Mouse (Mus musculus) heart, adult 2 months (tissue): ENCODE data around the gene Mib2. TPM values are rescaled to one million over a fixed set of nuclear protein-coding genes. Genes with fewer than 3 reads are reported as not detected.

Experiments used
- DNase-seq, 2 experiments: peaks; one replicate each; pipeline ENCODE4 v3.0.0; 2021
- H3K27ac ChIP-seq: fragments of 200-600 bp; 2 replicates; pipeline ENCODE4 v1.8.1; 2022
- H3K27me3 ChIP-seq: fragments of 200-500 bp; 2 replicates; pipeline ENCODE4 v1.6.1; 2012; ENCODE audit warnings: mild to moderate bottlenecking, low read length, inconsistent platforms, mixed read lengths; ENCODE audit not compliant: control insufficient read depth, insufficient read depth
- H3K36me3 ChIP-seq: fragments of 200-500 bp; 2 replicates; pipeline ENCODE4 v1.6.1; 2012; ENCODE audit warnings: low read length, inconsistent platforms; ENCODE audit not compliant: control insufficient read depth, insufficient read depth
- H3K4me1 ChIP-seq: fragments of 200-500 bp; 2 replicates; pipeline ENCODE4 v1.6.1; 2011; ENCODE audit warnings: low read length; ENCODE audit not compliant: control insufficient read depth, insufficient read depth
- H3K4me3 ChIP-seq: fragments of 200-600 bp; 2 replicates; pipeline ENCODE4 v1.8.1; 2022
- H3K79me2 ChIP-seq: fragments of 200-500 bp; replicated peaks from 2 replicates; pipeline ENCODE4 v1.6.1; 2012; ENCODE audit warnings: mild to moderate bottlenecking, inconsistent platforms, low read length, moderate library complexity, mixed read lengths; ENCODE audit not compliant: control insufficient read depth, insufficient read depth
- H3K9ac ChIP-seq: fragments of 200-500 bp; 2 replicates; pipeline ENCODE4 v1.6.1; 2012; ENCODE audit warnings: low read depth, mild to moderate bottlenecking, control low read depth, inconsistent platforms, low read length, mixed read lengths
- CTCF ChIP-seq: fragments of 200-600 bp; IDR thresholded peaks from 2 replicates; pipeline ENCODE4 v1.8.1; 2022; ENCODE audit warnings: antibody characterized with exemption, mild to moderate bottlenecking, moderate library complexity
- EP300 ChIP-seq: fragments of 200-500 bp; IDR thresholded peaks from 2 replicates; pipeline ENCODE4 v1.6.1; 2011; ENCODE audit warnings: low read depth, low read length, control low read depth; ENCODE audit not compliant: insufficient read depth
- POLR2A ChIP-seq: fragments of 200-500 bp; IDR thresholded peaks from 2 replicates; pipeline ENCODE4 v1.6.1; 2011; ENCODE audit warnings: mild to moderate bottlenecking, low read depth, low read length, control low read depth; ENCODE audit not compliant: insufficient read depth
- WGBS: fragments of 180-500 bp; shearing (Covaris S2); methylation state at CpG from one replicate; pipeline ENCODE4 v1.1.7; 2018; 5-methylcytosine and 5-hydroxymethylcytosine counted together
- intact Hi-C: fragments of 180-260 bp; cut with DNase I; formaldehyde crosslinking; loops from one replicate; pipeline ENCODE4 v1.15.1; 2025
- long read RNA-seq: library from polyadenylated mRNA; stranded (forward); transcript quantifications from one replicate; pipeline ENCODE4 v2.0.0, GENCODE M21; 2021
- polyA plus RNA-seq: library from polyadenylated mRNA; depleted of rRNA; stranded (reverse); fragments of >200 nt; gene quantifications from 2 replicates; pipeline ENCODE4 v1.2.3, GENCODE M21; 2012; rRNA removed
- total RNA-seq, 2 experiments: library from RNA; stranded (reverse); gene quantifications; 2 replicates each; pipeline ENCODE4 v1.2.3; 2021

The Mib2 gene
- total RNA-seq (10 to 100 TPM; 24.9 to 25.7 TPM), polyA plus RNA-seq (35.8 and 38.2 TPM in 2 replicates)
- long read RNA-seq, transcript Mib2-201 (19 exons, 3,642 nt), result major isoform, 9 of 39 reads
- long read RNA-seq, partial matches to known transcripts, result 8 of 39 reads
- long read RNA-seq, other reads (novel, unspliced or antisense), result 22 of 39 reads

DNA sequence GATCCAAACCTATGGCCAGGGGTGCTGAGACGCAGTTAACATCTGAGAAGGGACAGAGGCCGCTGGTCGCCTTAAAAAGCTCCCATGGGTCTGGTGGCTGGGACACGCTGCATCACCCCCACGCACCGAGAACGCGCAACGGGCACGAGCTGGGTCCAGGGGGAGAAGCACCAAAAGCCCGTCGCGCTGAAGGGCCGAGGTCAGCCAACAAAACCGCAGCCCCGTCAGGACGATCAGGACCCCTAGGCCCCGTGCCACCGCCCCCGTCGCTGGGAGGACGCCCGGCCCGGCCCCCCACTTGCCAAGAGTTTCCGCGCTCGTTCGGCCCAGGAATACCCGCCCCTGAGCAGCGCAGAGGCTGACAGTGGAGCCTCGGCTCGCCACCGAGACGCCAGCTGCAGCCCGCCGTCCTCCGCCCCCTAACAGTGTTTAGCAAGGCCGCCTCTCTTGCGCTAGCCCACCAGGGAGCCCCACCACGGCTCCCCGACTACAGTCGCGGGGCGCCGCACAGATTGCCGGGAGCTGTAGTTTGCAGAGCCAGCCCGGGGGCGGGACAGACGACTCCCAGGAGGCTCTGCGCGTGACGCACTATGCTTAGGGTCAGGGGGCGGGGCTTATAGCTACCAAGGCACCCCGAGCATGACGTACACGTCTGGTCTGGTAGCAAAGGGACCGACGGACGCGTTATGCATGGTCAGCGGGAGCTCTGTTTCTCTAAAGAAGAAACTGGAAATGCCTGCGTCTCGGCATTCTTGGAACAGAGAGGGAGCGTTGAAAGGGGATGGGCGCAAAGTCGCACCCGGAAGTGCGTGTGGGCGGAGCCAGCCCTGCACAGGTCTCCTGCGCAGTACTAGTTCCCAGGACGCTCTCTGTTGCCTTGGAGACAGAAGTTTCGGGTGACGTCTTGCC, at the start of gene Mib2:
TSS of gene Mib2 (minus strand) at position 510 of the 909 bp plus-strand sequence.
- intact Hi-C loops, result loop anchor here (5.0 kb wide), 1 partner anchor 33 kb away; the partner anchor contains the start of gene Ssu72
- TF ChIP-seq POLR2A (peak; percentile 23; the same call in 1 of the 2 replicates), EP300 (peak; percentile 68; the same call in 1 of the 2 replicates), CTCF (no peak)
- Histone ChIP-seq H3K79me2 (0 out of 2 replicates have a peak, but pooled peaks cover 2% of the 10 kb centered on the region), H3K27me3 (no peaks in the 10 kb centered on the region), H3K36me3 (no peaks in the 10 kb centered on the region), H3K9ac (peak within 1 kb of the TSS; percentile 88), H3K4me3 (peak within 1 kb of the TSS; percentile 89), H3K27ac (peak within 1 kb of the TSS; percentile 91), H3K4me1 (peaks cover 4% of the 10 kb centered on the region)
- peak; percentile 97 for DNase-seq
- WGBS, result under 1% methylated on average over 73 of the region's 73 CpGs

DNA sequence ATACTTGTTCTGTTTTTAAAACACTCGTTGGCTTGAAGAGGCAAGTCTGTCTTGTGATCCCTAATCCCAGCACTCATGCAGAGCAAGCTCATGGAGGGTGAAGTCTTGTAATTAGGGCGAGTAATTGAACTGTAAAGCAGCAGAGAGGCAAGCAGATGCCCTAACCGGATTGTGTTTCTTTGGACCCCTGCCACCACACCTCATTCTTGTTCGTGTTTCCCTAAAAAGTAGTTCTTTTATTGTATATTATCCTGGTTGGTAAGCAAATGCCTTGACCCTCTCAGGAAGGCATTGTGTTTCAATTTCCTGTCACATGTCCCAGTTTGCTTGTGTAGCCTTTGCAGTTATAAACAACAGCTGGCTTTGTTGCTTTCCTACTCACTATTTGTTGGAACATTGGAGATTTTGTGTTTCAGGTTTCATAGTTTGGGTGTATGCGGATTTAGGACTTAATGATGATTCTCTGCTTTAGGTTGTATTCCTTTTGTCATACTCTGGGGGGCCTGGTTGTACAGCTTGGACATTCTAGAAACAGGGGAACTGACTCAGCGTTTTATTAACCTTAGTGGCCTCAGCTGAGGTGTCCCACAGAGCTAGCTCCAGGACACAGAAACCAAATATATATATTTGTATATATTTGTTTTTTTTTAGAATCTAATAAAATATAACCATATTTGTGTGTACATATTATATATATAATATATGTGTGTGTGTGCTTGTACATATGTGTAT, 41.7 kb upstream of the Mib2 start:
- TF ChIP-seq POLR2A (no peak), EP300 (no peak)
- peak in 1 of 2 experiments; percentile 25 for DNase-seq
- peaks cover 40% of the 10 kb centered on the region for H3K36me3 ChIP-seq
- H3K9ac ChIP-seq, result no peak overlapping the region
- no peak overlapping the region; the same call in 1 of the 2 replicates for H3K4me3 ChIP-seq
- H3K4me1 ChIP-seq, result peaks cover 10% of the 10 kb centered on the region
- intact Hi-C loops, result no loop called here
- WGBS, result 30% methylated on average over 6 of the region's 6 CpGs
- no peaks in the 10 kb centered on the region for H3K27me3 ChIP-seq
- peaks cover 9% of the 10 kb centered on the region; the same call in 1 of the 2 replicates for H3K79me2 ChIP-seq
- H3K27ac ChIP-seq, result peak overlapping the region; percentile 81

DNA sequence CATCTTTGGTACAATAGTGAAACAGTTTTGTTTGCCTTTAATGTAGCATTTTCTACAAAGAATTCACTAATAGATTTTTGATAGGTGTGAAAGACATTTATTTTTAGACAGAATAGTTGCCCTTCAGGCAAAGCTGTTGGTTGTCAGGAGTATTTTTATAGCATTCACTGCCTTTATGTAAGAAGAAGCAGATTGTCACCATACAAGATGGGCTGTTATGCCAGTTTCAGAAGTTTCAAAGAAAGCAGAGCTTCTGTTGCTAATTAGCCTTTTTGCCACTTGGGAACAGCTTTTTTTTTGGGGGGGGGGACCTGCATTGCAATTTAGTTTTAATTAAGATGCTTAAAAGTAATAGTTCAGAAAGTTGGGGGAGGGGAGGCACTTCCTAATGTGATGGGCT, 40.0 kb upstream of the Mib2 start:
- H3K27ac ChIP-seq, result peak overlapping the region; percentile 6; the same call in 1 of the 2 replicates
- H3K27me3 ChIP-seq, result no peaks in the 10 kb centered on the region
- peaks cover 12% of the 10 kb centered on the region for H3K79me2 ChIP-seq
- H3K9ac ChIP-seq, result no peak overlapping the region
- TF ChIP-seq CTCF, result no peak
- TF ChIP-seq EP300, result no peak
- TF ChIP-seq POLR2A, result no peak
- H3K36me3 ChIP-seq, result peaks cover 38% of the 10 kb centered on the region
- H3K4me1 ChIP-seq, result peaks cover 12% of the 10 kb centered on the region
- intact Hi-C loops, result loop anchor here (5.0 kb wide), 1 partner anchor 82 kb away; no protein-coding TSS in a partner anchor
- DNase-seq, result no peak
- no peak overlapping the region for H3K4me3 ChIP-seq

GRCm38 (mm10) chr4:155708582-155708981, 39.6 kb upstream of the Mib2 start:
- intact Hi-C loops, result loop anchor here (5.0 kb wide), 1 partner anchor 81 kb away; no protein-coding TSS in a partner anchor
- Histone ChIP-seq H3K79me2 (peaks cover 10% of the 10 kb centered on the region), H3K9ac (no peak overlapping the region), H3K4me1 (peaks cover 12% of the 10 kb centered on the region), H3K27me3 (no peaks in the 10 kb centered on the region), H3K27ac (peak overlapping the region; percentile 6; the same call in 1 of the 2 replicates), H3K4me3 (no peak overlapping the region), H3K36me3 (peaks cover 36% of the 10 kb centered on the region)
- DNase-seq, result no peak
- 37% methylated on average over 2 of the region's 2 CpGs for WGBS
- TF ChIP-seq POLR2A (no peak), EP300 (no peak), CTCF (no peak)

GRCm38 (mm10) chr4:155705592-155705929, 36.6 kb upstream of the Mib2 start:
- Histone ChIP-seq H3K4me3 (peak overlapping the region; percentile 95), H3K27ac (peak overlapping the region; percentile 96), H3K79me2 (peaks cover 7% of the 10 kb centered on the region), H3K27me3 (no peaks in the 10 kb centered on the region), H3K4me1 (peaks cover 7% of the 10 kb centered on the region), H3K9ac (peak overlapping the region; percentile 89), H3K36me3 (peaks cover 19% of the 10 kb centered on the region)
- no peak for DNase-seq
- intact Hi-C loops, result loop anchor here (5.0 kb wide), 1 partner anchor 78 kb away; no protein-coding TSS in a partner anchor
- WGBS, result under 1% methylated on average over 19 of the region's 19 CpGs
- no peak for TF ChIP-seq CTCF
- no peak for TF ChIP-seq EP300
- no peak for TF ChIP-seq POLR2A
